Mouse (Mus musculus) right cerebral cortex, postnatal 25 days (tissue): ENCODE data around the gene Tango6.

Experiments used
- DNase-seq: peaks from one replicate; pipeline ENCODE4 v3.0.0; 2022

The Tango6 gene

DNA sequence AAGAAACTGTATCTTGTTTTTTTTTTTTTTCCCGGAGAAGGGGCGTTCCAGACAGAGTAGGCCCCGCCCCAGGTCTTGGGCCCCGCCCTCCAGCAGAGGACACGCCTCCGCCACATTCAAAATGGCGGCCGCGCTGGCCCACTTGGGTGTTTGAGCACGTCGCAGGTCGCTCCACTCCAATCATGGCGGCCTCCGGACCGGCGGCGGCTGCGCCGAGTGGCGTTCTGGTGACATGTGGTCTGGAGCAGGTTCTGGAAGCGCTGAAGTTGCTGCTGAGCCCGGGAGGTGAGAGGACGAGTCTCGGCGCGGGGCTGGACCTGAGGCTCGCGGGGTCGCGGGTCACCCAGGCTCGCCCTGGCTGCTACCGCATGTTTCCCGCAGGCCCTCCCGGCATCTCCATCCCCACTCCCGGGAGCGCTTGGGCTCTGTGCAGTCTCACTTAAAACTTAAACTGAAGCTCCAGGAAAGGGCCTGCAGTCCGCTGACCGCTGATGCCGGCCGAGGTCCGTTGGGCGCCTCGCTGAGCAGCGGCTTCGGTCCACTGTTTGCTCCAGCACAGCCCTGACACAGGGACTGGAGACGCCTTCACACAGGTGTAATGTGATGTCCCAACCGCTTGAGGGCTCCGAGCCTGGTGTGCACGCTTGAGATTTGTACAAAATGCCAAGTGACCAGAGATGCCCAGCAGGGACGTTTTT lies at the start of gene Tango6:
TSS of gene Tango6 (plus strand) at position 98 of the 698 bp plus-strand sequence.
- DNase-seq = peak; percentile 91

GRCm38 (mm10) chr8:106633361-106634158 lies 49.3 kb upstream of the Tango6 start:
- no peak for DNase-seq

- no peak for DNase-seq
These were observed 47.6 kb upstream of the Tango6 start for GRCm38 (mm10) chr8:106635284-106635683.

GRCm38 (mm10) chr8:106637446-106637845 lies 45.4 kb upstream of the Tango6 start:
- no peak for DNase-seq

DNA sequence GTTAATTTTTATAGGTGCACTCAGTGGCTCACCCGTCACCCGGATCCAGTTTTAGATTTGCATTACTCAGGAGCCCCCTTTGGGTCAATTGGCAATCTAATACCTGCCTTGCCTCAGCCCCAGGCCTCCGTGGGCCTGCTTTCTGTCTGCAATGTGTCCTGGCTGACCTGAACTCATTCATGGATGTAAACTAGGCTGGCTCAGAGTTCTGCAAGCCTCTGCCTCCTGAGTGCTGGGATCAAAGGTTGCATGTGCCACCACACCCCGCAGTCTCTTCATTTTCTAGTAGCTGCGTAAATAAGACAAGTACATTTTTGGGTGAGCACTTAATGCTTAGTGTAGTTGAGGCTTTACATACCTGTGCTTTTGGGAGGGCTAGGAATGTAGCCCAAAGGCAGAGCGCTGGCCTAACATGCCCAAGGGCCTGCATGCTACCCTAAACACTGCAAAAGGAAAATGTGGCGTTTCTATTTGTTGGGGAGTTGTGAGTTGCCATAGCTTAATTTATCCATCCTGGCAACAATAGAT lies 44.0 kb upstream of the Tango6 start:
- no peak for DNase-seq

- no peak for DNase-seq
These were observed 42.7 kb upstream of the Tango6 start for GRCm38 (mm10) chr8:106640212-106640611.

DNA sequence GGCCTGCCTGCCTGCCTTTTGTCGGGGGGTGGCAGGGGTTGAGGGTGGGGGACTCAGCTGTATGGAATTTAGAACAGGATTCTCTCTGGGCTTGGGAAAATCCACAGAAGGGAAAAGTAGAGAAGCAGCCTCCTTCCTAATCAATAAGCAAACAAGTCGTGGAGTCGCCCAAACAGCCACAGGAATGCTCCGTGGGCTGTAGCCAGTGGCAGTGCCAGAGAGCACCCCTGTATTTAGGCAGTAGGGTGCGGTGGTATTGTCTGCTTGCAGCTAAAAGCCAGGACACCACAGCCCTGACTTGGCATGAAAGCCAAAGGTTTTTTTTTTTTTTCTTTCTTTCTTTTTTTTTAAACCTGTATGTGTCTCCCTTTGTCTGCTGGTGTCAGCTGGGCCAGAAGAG lies 41.9 kb upstream of the Tango6 start:
- no peak for DNase-seq

DNA sequence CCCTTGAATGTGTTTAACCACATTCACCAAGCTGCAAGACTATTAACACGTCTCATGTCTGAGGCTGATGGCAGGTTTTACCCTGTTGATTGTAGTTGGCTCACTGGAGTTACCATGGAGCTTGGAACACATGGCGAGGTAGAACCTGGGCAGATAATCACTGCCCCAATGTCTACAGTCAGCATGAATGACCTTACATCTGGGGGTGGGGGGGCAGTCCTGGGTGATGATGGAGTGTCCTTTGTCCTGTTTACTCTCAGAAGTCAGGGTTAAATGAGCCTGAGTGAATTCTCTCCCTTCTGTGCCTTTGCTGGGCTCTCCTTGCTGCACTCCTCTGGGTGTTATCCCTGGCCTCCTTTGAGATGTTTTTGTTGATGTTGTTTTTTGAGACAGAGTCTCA lies 40.7 kb upstream of the Tango6 start:
- no peak for DNase-seq

DNA sequence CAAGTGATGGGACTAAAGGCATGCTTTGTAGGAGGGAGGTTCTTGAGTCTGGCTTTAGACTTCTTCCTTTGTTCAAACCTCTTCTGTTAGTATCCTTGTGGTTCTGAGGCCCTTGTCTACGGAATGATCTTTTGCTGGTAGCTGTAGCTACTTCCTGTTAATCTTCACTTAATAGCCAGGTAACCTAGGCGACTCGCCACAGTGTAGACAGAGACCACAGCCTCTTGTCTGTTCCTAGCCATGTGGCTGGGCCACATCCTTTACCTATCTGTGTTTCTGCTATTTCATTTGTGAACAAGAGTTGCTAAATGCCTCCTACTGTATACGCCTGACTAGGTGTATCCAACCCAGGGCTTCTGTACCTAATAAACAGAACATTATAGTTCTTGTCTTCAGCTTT lies 39.8 kb upstream of the Tango6 start:
- DNase-seq = no peak

DNA sequence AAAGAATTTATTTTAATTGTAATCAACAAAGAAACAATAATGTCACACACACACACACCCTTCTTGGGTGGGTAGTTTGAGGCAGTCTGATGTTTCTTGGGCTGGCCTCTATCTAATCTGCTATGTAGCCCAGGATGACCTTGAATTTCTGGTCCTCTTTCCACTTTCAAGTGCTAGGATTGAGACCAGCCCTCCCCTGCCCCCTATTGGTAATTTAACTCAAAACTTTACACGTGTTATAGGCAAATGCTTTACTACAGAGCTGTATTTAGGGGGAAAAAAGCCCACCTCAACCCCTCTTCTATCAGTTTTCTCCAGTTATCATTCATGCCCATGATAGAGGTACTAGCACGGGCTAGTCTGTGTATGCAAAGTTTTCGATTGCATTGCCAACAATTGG lies 37.9 kb upstream of the Tango6 start:
- DNase-seq = no peak

DNA sequence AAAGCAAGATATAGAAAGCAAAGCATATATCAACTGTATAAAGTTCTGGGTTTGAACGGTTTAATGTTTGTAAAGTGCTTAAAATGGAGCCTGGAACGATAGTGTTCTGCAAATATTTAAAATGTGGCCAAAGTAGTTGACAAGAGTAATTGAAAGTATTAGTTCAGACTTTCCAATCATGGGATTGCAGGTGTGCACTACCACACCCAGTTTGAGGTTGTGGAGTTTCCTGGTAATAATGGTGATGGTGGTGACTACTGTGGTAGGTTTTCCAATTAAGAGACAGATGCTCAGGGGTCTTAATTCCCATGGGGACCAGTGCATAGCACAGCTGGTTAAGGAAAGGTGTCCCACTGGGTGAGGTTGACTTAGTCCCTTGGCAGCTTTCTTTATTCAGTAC lies 36.7 kb upstream of the Tango6 start:
- DNase-seq = no peak

DNA sequence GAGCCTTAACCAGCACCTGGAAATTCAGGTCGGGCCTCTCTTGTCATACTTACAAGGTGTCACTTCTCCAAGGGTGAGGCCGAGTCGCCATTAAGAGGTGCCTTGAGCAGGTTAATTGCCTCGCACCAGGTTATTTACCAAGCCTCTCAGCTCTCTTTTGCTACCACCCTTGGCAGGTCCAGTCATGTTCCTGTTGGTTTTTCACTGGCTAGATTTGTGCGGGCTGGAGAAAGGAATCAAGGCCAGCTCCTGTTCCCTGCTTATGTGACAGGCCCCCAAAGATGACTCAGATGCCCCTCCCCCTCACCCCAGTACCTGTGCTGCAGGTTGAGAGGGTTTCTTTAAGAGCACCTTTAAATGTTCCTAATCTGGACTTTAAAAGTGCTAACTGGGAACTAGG lies 36.1 kb upstream of the Tango6 start:
- DNase-seq = no peak

GRCm38 (mm10) chr8:106647387-106647786 lies 35.5 kb upstream of the Tango6 start:
- peak; percentile 63 for DNase-seq

GRCm38 (mm10) chr8:106648421-106648820 lies 34.4 kb upstream of the Tango6 start:
- DNase-seq = no peak

- DNase-seq = no peak
These were observed 30.9 kb upstream of the Tango6 start for GRCm38 (mm10) chr8:106651994-106652393.

DNA sequence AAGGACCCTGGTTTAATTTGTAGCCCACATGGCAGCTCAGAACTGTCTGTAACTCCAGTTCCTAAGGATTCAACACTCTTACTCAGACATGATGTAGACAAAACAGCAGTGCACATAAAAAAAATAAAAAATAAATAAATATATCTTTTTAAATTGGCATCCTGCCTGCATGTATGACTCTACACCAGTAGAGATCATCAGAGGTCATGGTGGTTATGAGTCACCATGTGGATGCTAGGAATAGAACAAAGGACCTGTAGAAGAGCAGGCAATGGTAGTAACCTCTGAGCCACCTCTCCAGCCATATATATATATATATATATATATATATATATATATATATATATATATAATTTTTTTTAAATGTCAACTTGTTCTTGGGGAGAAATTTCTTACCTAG lies 26.8 kb upstream of the Tango6 start:
- DNase-seq = no peak

GRCm38 (mm10) chr8:106672786-106673185 lies 10.1 kb upstream of the Tango6 start:
- no peak for DNase-seq

DNA sequence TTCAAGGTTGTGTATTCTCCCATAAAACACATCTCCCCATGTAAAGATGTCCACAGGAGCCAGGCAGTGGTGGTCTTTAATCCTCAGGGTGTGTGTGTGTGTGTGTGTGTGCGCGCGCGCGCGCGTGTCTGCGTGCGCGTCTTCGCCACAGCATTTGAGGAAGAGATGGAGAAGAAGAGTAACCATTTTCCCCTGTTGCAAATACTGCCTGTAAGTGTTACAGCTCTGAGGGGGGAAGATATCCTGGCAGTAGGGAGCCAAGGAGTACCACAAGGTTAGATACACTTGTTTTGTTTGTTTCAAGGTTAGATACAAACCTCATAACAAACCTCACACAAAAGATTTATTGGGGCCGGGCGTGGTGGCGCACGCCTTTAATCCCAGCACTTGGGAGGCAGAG lies 8.6 kb upstream of the Tango6 start:
- DNase-seq = no peak

DNA sequence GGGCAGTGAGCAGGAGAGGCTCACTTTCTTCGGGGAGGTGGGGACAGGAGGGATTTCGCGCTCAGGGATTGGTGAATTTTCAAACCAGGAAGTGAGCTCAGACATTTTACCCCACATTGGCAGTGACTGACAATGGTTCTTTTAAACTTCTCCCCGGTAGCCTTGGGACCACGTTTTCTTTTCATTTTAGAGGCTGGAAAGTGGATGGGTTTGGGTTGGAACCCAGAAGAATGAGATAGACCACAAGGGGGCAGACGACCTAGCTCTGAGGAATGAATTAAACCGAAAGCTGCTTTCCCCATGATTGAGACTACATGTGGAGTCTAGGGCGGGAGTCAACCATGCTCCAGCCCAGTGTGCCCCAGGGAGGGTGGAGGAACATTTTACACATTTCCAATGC lies 8.0 kb upstream of the Tango6 start:
- no peak for DNase-seq

DNA sequence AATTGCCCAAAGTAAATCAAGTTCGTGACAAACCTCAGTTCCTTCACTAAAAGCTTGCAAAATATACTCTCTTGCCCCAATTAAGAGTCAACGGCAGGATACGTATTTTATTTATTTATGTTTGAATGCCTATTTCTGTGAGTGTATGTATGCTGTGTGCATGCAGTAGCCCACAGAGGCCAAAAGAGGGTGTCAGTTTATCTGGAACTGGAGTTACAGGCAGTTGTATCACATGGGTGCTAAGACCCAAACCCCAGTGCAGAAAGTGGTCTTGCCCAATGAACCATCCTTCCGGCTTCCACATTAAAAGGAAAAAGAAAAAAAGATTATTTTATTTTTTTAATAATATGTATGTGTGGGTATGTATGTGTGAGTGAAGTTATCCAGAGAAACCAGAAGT lies 1.5 kb downstream of the Tango6 start:
- DNase-seq = no peak

- DNase-seq = no peak
These were observed 4.6 kb downstream of the Tango6 start for GRCm38 (mm10) chr8:106687479-106687878.

DNA sequence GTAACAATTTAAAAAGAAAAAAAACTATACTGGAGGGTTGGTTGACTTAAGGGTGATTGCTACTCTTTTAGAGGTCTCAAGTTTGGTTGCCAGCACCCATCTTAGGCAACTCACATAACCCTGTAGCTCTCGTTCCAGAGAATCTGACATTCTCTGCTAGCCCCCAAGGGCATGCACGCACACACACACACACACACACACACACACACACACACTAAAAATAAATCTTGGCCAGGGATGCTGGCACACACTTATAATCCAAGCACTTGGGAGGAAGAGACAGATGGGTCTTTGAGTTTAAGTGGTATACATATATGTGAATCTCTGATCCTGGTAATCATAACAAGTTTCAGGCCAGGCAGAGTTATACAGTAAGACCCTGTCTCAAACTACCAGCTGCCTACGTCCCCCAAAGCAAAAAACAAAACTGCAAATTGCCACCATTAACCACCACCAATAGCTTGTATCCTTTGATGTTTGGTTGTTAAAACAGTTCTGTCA lies 14.9 kb downstream of the Tango6 start:
- DNase-seq = no peak

- DNase-seq = peak; percentile 44
These were observed 16.7 kb downstream of the Tango6 start for GRCm38 (mm10) chr8:106699588-106699987.

DNA sequence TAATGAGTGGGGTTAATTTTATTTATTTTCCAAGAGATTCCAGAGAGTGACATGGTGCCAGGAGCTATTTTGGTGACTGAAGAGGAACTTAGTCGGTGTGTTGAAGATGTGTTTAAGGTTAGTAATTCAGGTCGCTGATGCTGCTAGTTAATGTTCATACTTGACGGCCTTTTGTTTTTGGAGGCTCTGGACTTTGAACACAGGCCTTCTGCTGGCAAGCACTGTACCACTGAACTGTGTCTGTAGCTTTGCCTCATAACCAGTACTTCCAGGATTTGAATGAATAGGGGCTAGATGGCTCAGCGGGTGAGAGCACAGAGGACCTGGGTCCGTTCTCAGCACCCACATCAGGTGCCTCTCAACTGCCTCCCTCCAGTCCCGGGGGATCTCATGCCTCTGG lies 17.3 kb downstream of the Tango6 start:
- no peak for DNase-seq
